Mouse (Mus musculus) fat pad, adult 2 months (tissue): ENCODE data around the gene Preb.

Source experiments
- DNase-seq: peaks from one replicate; pipeline ENCODE4 v3.0.0-alpha.2; 2011; ENCODE audit warnings: low read depth, low spot score; ENCODE audit errors: extremely low read depth

Gene Preb

GRCm38 (mm10) chr5:30959966-30960501 lies at the start of gene Preb:
Gene Preb, minus strand, starts transcription at chr5:30960361.
- no peak for DNase-seq

- DNase-seq: no peak
These were observed 44.0 kb upstream of the Preb start for GRCm38 (mm10) chr5:31004184-31004583.

- DNase-seq: no peak
These were observed 41.4 kb upstream of the Preb start for GRCm38 (mm10) chr5:31001560-31001959.

GRCm38 (mm10) chr5:31000993-31001392 lies 40.8 kb upstream of the Preb start:
- no peak for DNase-seq

DNA sequence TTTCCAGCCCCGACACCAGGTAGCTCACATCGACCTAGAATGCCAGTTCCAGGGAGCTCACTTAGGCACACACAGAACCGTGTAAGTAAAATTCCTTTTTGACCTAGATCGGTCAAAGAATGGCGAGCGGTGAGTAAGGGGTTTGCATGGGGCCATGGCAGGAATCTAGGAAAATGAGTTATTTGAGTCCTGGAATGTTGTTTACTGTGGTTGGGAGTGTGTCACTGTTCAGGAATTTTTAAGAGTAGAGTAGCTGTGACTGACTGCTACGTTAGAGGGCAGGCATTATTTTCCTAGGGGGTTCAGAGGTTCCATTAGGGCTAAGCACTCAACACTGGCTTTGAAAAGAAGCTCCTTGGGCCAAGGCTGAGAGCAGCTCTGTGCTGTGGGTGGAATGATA lies 40.0 kb upstream of the Preb start:
- DNase-seq: no peak

- DNase-seq: no peak
These were observed 39.2 kb upstream of the Preb start for GRCm38 (mm10) chr5:30999324-30999723.

DNA sequence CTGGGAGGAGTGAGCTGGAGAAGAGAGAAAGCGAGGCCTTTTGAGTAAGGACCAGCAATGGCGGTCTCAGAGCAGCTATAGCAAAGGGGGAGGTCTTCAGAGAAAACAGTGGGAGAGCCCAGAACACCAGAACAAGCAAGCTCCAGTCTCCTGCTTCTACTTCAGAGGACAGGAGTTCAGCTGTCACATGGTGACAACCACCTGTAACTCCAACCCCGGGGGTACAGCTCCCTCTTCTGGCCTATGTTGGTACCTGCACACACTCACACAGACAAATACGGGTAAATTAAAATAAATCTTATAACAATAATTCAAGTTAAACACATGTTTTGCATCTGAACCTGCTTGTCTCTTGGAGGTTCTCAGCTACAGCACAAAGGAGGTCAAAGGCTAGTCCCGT lies 38.1 kb upstream of the Preb start:
- no peak for DNase-seq

- no peak for DNase-seq
These were observed 34.9 kb upstream of the Preb start for GRCm38 (mm10) chr5:30994910-30995635.

DNA sequence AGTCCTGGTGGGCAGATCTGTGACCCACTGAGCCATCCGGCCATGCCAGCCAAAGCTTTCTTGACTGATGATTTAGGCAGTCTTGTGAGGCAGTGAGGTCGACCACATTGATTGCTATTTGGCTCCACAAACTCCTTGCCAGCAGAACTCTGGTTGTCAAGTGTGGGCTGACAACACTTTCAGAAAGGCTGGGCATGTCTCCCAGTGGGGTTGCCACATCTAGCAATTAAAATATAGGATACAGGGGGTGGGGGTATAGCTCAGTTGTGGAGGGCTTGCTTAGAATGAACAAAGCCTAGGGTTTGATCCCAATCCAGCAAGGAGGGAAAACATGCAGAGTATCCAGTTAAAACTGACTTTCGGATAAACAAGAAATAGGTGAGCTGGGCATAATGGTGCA lies 33.9 kb upstream of the Preb start:
- DNase-seq: no peak

DNA sequence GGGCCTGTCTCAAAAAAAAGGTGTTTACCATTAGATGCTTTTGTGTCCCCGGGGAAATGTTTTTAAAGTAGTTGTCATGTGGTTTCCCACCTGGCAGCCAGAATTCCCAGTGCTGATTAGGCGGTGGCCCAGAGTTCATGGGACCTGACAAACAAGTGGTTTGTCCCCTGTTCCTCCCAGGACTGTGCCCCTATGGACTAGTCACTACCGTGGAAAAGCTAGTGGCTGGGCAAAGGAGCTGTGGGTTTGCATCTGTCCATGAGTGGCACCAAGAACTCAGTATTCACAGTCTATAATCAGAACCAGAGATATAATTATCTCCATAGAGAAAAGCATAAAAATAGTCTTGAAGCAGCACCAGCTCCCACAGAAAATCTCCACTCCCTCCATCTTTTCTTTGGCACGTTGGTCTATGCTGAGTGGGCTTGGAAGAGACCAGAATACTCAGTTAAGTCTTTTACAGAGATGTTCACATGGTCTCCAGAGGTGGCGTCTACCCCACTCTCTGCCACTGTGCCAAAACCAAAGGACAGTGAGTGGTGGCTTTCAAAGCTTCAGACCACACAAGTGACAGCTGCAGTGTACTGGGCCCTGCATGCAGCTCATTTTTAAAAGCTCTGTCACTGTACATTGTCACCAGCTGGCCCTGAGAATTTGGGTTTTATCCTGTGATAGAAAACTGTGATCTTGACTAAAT lies 33.0 kb upstream of the Preb start:
- no peak for DNase-seq

DNA sequence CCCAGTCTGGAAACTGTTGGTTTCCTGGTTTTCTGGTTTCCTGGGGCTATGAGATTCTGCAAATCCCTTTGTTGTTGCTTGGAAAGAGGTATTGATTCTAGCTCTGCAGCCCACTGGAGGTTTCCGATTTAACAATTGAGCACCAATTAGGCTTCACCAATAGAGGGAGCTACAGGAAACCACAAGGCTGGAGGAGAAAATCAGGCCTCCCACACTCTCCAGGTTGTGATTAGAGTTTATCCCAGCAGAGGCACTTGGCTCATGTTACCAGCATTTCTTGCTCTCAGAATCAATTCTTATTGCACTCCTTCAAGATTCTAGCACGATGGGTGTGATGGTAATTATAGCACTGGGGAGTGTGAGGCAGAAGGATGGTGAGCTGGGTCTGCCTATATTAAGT lies 22.2 kb upstream of the Preb start:
- DNase-seq: no peak

GRCm38 (mm10) chr5:30974870-30975656 lies 14.9 kb upstream of the Preb start:
- DNase-seq: no peak

GRCm38 (mm10) chr5:30969440-30969839 lies 9.3 kb upstream of the Preb start:
- no peak for DNase-seq

DNA sequence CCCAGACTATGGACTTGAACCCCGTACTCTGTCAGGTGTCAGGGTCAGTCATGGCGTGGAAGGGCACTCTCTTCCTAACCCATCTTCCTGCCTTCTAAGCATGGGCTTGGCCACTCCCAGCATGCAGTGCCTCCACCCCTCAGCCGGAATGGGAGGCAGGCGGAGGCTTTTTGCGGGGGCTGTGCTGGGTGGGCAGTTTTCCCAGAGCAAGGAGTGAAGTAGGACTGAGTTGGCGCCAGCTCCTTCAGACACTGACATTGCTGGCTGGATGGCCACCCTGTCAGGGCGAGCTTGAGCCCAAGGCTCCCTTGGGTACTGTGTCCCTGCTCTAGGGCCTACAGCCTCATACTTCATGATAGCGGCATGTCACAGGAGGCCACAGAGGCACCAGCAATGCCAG lies 8.3 kb upstream of the Preb start, which contains the start of gene Tcf23:
Gene Tcf23, plus strand, starts transcription at position 247 of the 400 bp plus-strand sequence.
- DNase-seq: no peak

- DNase-seq: no peak
These were observed 6.0 kb upstream of the Preb start for GRCm38 (mm10) chr5:30966189-30966588.

- no peak for DNase-seq
These were observed 3.8 kb upstream of the Preb start for GRCm38 (mm10) chr5:30963916-30964315.

- DNase-seq: no peak
These were observed 1.7 kb upstream of the Preb start for GRCm38 (mm10) chr5:30961545-30962505.

DNA sequence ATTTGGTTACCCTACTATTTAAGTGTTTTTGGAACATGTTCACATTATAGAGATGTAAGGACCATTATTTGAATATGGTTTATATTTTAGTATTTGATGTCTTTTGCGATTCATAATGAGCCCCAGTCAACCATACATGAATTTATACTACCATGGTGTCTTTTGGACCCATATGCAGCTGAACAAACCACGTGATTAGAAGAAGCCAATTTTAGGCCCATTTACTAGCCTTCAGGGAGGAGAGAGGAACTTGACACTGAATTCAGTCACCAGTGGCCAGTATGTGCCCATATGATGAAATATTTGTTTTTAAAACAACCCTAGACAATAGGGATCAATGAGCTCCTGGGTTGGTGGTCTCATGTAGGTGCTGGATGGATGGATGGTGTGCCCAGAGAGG lies 653 bp upstream of the Preb start:
- DNase-seq: no peak

- DNase-seq: no peak
These were observed 835 bp downstream of the Preb start for GRCm38 (mm10) chr5:30959198-30959854.

DNA sequence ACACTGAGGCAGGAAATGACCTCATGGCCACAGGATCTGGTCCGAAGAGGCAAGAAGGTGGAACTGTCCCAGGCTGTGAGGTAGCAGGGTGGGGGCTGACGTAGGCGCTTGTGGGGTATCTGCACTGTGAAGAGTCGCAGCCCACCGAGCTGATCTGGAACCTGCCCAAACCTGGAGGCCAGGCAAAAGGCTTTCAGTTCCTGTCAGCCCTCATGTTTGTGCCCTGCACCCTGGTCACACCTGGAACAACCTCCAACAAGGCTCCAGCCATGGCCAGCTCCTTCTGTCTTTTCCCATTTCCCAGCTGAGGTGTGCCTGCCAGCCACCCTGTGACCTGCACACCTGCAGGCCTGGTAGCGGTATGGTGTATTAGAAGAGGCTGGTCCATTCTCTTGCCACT lies 2.3 kb downstream of the Preb start:
- DNase-seq: no peak
